Mouse (Mus musculus) heart, adult 2 months (tissue): ENCODE measurements around the gene Tmem222.

Experiments
- CTCF ChIP-seq: fragments of 200-600 bp; IDR thresholded peaks from 2 replicates; pipeline ENCODE4 v1.8.1; 2022; ENCODE audit warnings: antibody characterized with exemption, mild to moderate bottlenecking, moderate library complexity
- POLR2A ChIP-seq: fragments of 200-500 bp; IDR thresholded peaks from 2 replicates; pipeline ENCODE4 v1.6.1; 2011; ENCODE audit warnings: mild to moderate bottlenecking, low read depth, low read length, control low read depth; ENCODE audit not compliant: insufficient read depth

DNA sequence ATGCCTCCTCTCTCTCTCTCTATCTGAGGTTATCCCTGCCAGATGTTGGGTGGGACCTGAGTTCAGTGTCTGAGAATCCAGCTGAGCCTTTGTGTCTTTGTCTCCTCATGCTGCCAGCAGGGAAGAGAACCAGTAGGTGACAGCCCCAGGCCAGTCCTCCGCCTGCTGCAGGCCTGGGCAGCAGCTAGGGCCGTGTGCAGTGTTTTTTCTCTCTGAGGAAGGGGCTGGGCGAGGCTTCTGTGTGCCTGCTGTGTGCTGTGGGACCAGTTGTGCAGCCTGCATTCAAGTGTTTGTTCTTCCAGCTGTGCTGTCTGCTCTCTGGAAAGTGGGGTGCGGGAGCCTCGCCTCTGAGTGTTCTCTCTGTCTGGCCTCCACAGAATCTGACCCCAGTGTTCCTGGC is 53.7 kb downstream of the Tmem222 start:
- TF ChIP-seq CTCF (no peak), POLR2A (no peak)
